In genomic region chr9:62532876-62533275, GRCm38 (mm10) we compare ENCODE assay signal across 11 mouse cellular contexts. TPM values are rescaled to one million over a fixed set of nuclear protein-coding genes. Genes with fewer than 3 reads are reported as not detected.
DNase-seq lines count a peak whose midpoint lies in the region; ATAC-seq and TF ChIP-seq lines count a peak whose summit lies in the region.
"Had no signal": no experiment of that assay in that cellular context is flagged by ENCODE, and none has a peak within 500 bp of the region (broad histone marks: within the 10 kb centered on the region; RNA-seq: fewer than 3 reads in every experiment).

No protein-coding gene starts in this region.

- H3K9ac ChIP-seq in kidney, postnatal 0 days (ENCODE audit: low read depth, low read length): no peak overlapping the region
- H3K9ac ChIP-seq in embryonic facial prominence, embryonic 12.5 days: no peak overlapping the region
- H3K9ac ChIP-seq in midbrain, embryonic 16.5 days (ENCODE audit: low read depth, low read length): peak overlapping the region; percentile 2; the same call in 1 of the 2 replicates

- H3K9me3 ChIP-seq in kidney, postnatal 0 days (replicated peaks; ENCODE audit: low read length): no peaks in the 10 kb centered on the region
- no peaks in the 10 kb centered on the region for H3K9me3 ChIP-seq in embryonic facial prominence, embryonic 12.5 days
- H3K9me3 ChIP-seq in hindbrain, embryonic 10.5 days: no peaks in the 10 kb centered on the region
- no peaks in the 10 kb centered on the region for H3K9me3 ChIP-seq in midbrain, embryonic 16.5 days (replicated peaks; ENCODE audit: control insufficient read depth, low read length, poor library complexity, severe bottlenecking)
- H3K9me3 ChIP-seq: limb, embryonic 12.5 days had no signal

- no peaks in the 10 kb centered on the region for H3K36me3 ChIP-seq in kidney, postnatal 0 days (ENCODE audit: insufficient read depth, low read length)
- no peaks in the 10 kb centered on the region for H3K36me3 ChIP-seq in embryonic facial prominence, embryonic 12.5 days
- no peaks in the 10 kb centered on the region for H3K36me3 ChIP-seq in hindbrain, embryonic 10.5 days
- H3K36me3 ChIP-seq in midbrain, embryonic 16.5 days (ENCODE audit: control insufficient read depth, insufficient read depth, low read length): no peaks in the 10 kb centered on the region
- H3K36me3 ChIP-seq: limb, embryonic 12.5 days had no signal

- intact Hi-C loops in left cerebral cortex, postnatal 10 days (cut with DNase I): no loop called here

- WGBS in kidney, postnatal 0 days: 69% methylated on average over 11 of the region's 11 CpGs
- WGBS in embryonic facial prominence, embryonic 12.5 days: 48% methylated on average over 11 of the region's 11 CpGs
- WGBS in hindbrain, embryonic 10.5 days: 33% methylated on average over 11 of the region's 11 CpGs
- WGBS in midbrain, embryonic 16.5 days: 45% methylated on average over 11 of the region's 11 CpGs

- H3K4me1 ChIP-seq in kidney, postnatal 0 days (replicated peaks; ENCODE audit: insufficient read depth, low read length): peaks cover 18% of the 10 kb centered on the region
- H3K4me1 ChIP-seq in embryonic facial prominence, embryonic 12.5 days: peaks cover 29% of the 10 kb centered on the region
- peaks cover 91% of the 10 kb centered on the region for H3K4me1 ChIP-seq in hindbrain, embryonic 10.5 days (replicated peaks)
- peaks cover 64% of the 10 kb centered on the region for H3K4me1 ChIP-seq in midbrain, embryonic 16.5 days (ENCODE audit: control insufficient read depth, insufficient read depth, low read length)

- no peak overlapping the region for H3K4me2 ChIP-seq in kidney, postnatal 0 days (ENCODE audit: low read length)
- no peak overlapping the region for H3K4me2 ChIP-seq in embryonic facial prominence, embryonic 12.5 days (replicated peaks)
- H3K4me2 ChIP-seq in midbrain, embryonic 16.5 days (ENCODE audit: low read length): no peak overlapping the region
- H3K4me2 ChIP-seq: limb, embryonic 12.5 days had no signal

- no peaks in the 10 kb centered on the region for H3K27me3 ChIP-seq in kidney, postnatal 0 days (ENCODE audit: insufficient read depth, low read length)
- peaks cover 3% of the 10 kb centered on the region; the same call in 1 of the 2 replicates for H3K27me3 ChIP-seq in embryonic facial prominence, embryonic 12.5 days
- peaks cover 35% of the 10 kb centered on the region for H3K27me3 ChIP-seq in hindbrain, embryonic 10.5 days (ENCODE audit: insufficient read depth, poor library complexity, severe bottlenecking)
- no peaks in the 10 kb centered on the region for H3K27me3 ChIP-seq in midbrain, embryonic 16.5 days (ENCODE audit: control insufficient read depth, insufficient read depth, low read depth, low read length)

- ATAC-seq in kidney, postnatal 0 days (replicated peaks; ENCODE audit: low FRiP score, low read depth): no peak
- no peak for ATAC-seq in embryonic facial prominence, embryonic 12.5 days (ENCODE audit: insufficient number of reproducible peaks, insufficient read depth, low FRiP score, low TSS enrichment)
- ATAC-seq in midbrain, embryonic 16.5 days: no peak
- ATAC-seq: CD4-positive, CD25-positive, alpha-beta regulatory T cell, adult 4 months had no signal

- no peak for TF ChIP-seq CTCF in kidney, postnatal 0 days (IDR thresholded peaks at IDR 0.05; ENCODE audit: low read depth)

- peak overlapping the region; percentile 10; the same call in 1 of the 2 replicates for H3K27ac ChIP-seq in kidney, postnatal 0 days
- 0 out of 2 replicates have a peak overlapping the region, but pooled peaks have one; percentile 4 for H3K27ac ChIP-seq in embryonic facial prominence, embryonic 12.5 days
- H3K27ac ChIP-seq in hindbrain, embryonic 10.5 days: peak overlapping the region; percentile 94
- peak overlapping the region; percentile 86 for H3K27ac ChIP-seq in midbrain, embryonic 16.5 days (ENCODE audit: low read length)

- H3K4me3 ChIP-seq in kidney, postnatal 0 days (replicated peaks; ENCODE audit: low read depth, low read length): no peak overlapping the region
- H3K4me3 ChIP-seq in embryonic facial prominence, embryonic 12.5 days: no peak overlapping the region
- H3K4me3 ChIP-seq in hindbrain, embryonic 10.5 days: peak overlapping the region; percentile 33; the same call in 1 of the 2 replicates
- H3K4me3 ChIP-seq in midbrain, embryonic 16.5 days (ENCODE audit: low read depth, low read length): no peak overlapping the region
- H3K4me3 ChIP-seq: limb, embryonic 12.5 days had no signal

- no peak for DNase-seq in kidney, postnatal 0 days (ENCODE audit: low spot score)
- DNase-seq in kidney, postnatal 4 days: no peak
- DNase-seq in hindbrain, embryonic 10.5 days (ENCODE audit: low spot score): peak; percentile 38
- no peak for DNase-seq in right cerebral cortex, postnatal 4 days
- no peak for DNase-seq in adrenal gland, postnatal 25 days
- DNase-seq in left cerebral cortex, postnatal 10 days (ENCODE audit: extremely low spot score in 1 of 2, low spot score in 2 of 2): no peak
- DNase-seq: kidney, postnatal 10 days had no signal

RNA-seq across cellular contexts. Expression of gene Coro2b, which starts 4.0 kb away (rescaled TPM):
- 11.0 and 12.0 TPM in 2 replicates for polyA plus RNA-seq in kidney, postnatal 0 days (2015; fragmentation: Nextera tagmentation; extraction: Ambion mirVana)
- polyA plus RNA-seq in embryonic facial prominence, embryonic 12.5 days (2016; fragmentation: Nextera tagmentation; extraction: Ambion mirVana): 12.9 and 13.5 TPM in 2 replicates
- polyA plus RNA-seq in hindbrain, embryonic 10.5 days (2016; fragmentation: Nextera tagmentation; extraction: Ambion mirVana): 17.5 and 30.7 TPM in 2 replicates
- polyA plus RNA-seq in midbrain, embryonic 16.5 days (2015; fragmentation: Nextera tagmentation; extraction: Ambion mirVana): 32.0 and 33.4 TPM in 2 replicates
- total RNA-seq in adrenal gland, postnatal 25 days (2021): 16.2 and 20.4 TPM in 2 replicates
- total RNA-seq in left cerebral cortex, postnatal 10 days (2021): 100 to 1,000 TPM; 107 to 113 TPM

Comparison
In these comparisons a context has a peak if more than half of its experiments do, and no peak if none do; other contexts are left out.
1. H3K27ac ChIP-seq: peak in every context shown above with its lines; median percentile 94 in hindbrain, embryonic 10.5 days; 86 in midbrain, embryonic 16.5 days; 10 in kidney, postnatal 0 days; 4 in embryonic facial prominence, embryonic 12.5 days.